Mouse (Mus musculus) hindbrain, embryonic 14.5 days (tissue): Measurements from ENCODE around the gene Sh2d4b. TPM values are rescaled to one million over a fixed set of nuclear protein-coding genes. Genes with fewer than 3 reads are reported as not detected.
A peak's percentile ranks its signal among the peaks of the same experiment; 100 is the strongest.

ENCODE experiments used
- ATAC-seq: fragments of 200-750 bp; cut with Nextera tagmentation; 2 replicates; pipeline ENCODE4 v1.8.0; 2017; ENCODE audit warnings: moderate number of reproducible peaks, mild to moderate bottlenecking, moderate TSS enrichment, moderate library complexity; ENCODE audit not compliant: low FRiP score
- DNase-seq: peaks from one replicate; pipeline ENCODE4 v3.0.0-alpha.2; 2015; ENCODE audit warnings: low spot score
- H3K27ac ChIP-seq: fragments of 300-500 bp; sonication (generic); 2 replicates; pipeline ENCODE4 v1.5.1; 2014; ENCODE audit warnings: mild to moderate bottlenecking, moderate library complexity
- H3K27me3 ChIP-seq: fragments of 300-500 bp; sonication (generic); 2 replicates; pipeline ENCODE4 v1.6.1; 2014; ENCODE audit warnings: mild to moderate bottlenecking, low read length, mixed read lengths; ENCODE audit not compliant: control insufficient read depth, insufficient read depth
- H3K36me3 ChIP-seq: fragments of 300-500 bp; sonication (generic); replicated peaks from 2 replicates; pipeline ENCODE4 v1.6.1; 2014; ENCODE audit not compliant: control insufficient read depth, insufficient read depth
- H3K4me1 ChIP-seq: fragments of 300-500 bp; sonication (generic); replicated peaks from 2 replicates; pipeline ENCODE4 v1.6.1; 2014; ENCODE audit warnings: antibody characterized with exemption, low read length, mixed read lengths; ENCODE audit not compliant: control insufficient read depth, insufficient read depth
- H3K4me2 ChIP-seq: fragments of 300-500 bp; sonication (generic); replicated peaks from 2 replicates; pipeline ENCODE4 v1.6.1; 2014; ENCODE audit warnings: mild to moderate bottlenecking, moderate library complexity
- H3K4me3 ChIP-seq: fragments of 300-500 bp; sonication (generic); replicated peaks from 2 replicates; pipeline ENCODE4 v1.5.1; 2014; ENCODE audit warnings: mild to moderate bottlenecking, low read length
- H3K9ac ChIP-seq: fragments of 300-500 bp; sonication (generic); 2 replicates; pipeline ENCODE4 v1.6.1; 2014
- H3K9me3 ChIP-seq: fragments of 300-500 bp; sonication (generic); 2 replicates; pipeline ENCODE4 v1.6.1; 2016; ENCODE audit warnings: low read length; ENCODE audit not compliant: control insufficient read depth
- WGBS: fragments of 180-500 bp; shearing (Covaris S2); extraction: QIAGEN DNeasy Blood & Tissue Kit; methylation state at CpG from one replicate; pipeline ENCODE4 v1.1.7; 2014; 5-methylcytosine and 5-hydroxymethylcytosine counted together
- polyA plus RNA-seq: library from polyadenylated mRNA; unstranded; fragments of >200 nt; fragmentation: Nextera tagmentation; extraction: Ambion mirVana; gene quantifications from 2 replicates; pipeline ENCODE4 v1.2.1, GENCODE M21; 2014

Gene Sh2d4b
- polyA plus RNA-seq, 1 experiment from 2014 or later, result 1.7 TPM

- H3K4me3 ChIP-seq, result no peak overlapping the region
- WGBS, result 82% methylated on average over 8 of the region's 8 CpGs
- DNase-seq (no peak), ATAC-seq (no peak)
- H3K4me2 ChIP-seq, result no peak overlapping the region
- H3K27me3 ChIP-seq, result no peaks in the 10 kb centered on the region
- H3K27ac ChIP-seq, result no peak overlapping the region
- no peaks in the 10 kb centered on the region for H3K4me1 ChIP-seq
- no peaks in the 10 kb centered on the region for H3K36me3 ChIP-seq
- no peaks in the 10 kb centered on the region for H3K9me3 ChIP-seq
- no peak overlapping the region for H3K9ac ChIP-seq
These were observed 2.6 kb upstream of the Sh2d4b start for GRCm38 (mm10) chr14:40895681-40896080.

DNA sequence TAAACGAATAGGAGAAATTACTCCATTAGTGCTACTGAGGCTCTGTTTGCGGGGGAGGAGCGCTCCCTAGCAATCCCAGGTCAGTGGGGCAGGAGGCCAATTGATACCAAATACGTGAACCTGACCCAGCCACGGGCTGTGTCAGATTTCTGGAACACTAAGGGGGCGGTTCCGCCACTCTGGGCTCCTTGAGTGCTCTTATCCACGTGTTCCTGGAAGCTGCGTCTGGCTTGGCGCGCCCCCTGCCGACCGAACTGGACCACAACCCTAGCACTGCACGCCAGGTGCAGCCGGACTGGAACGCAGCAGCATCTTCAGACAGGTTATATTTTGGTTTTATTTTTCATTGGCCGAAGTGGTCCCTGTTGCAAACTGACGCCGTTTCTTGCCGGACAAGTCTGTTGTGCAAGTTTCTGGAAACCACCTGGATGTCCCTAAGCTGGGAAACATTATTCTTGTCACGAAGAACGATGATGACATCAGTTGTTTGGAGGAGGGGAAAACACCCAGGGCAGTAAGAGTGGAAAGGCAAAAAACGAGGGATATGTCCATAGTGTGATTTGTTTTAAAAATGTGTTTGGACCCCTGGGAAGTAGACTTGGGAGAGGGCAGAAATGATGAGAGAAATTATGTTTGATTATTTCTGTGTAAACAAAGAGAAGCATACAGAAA lies 1.6 kb upstream of the Sh2d4b start:
- ATAC-seq, result peak; percentile 92

GRCm38 (mm10) chr14:40893884-40894283 lies 818 bp upstream of the Sh2d4b start:
- Histone ChIP-seq H3K4me2 (no peak overlapping the region), H3K9ac (no peak overlapping the region), H3K27me3 (no peaks in the 10 kb centered on the region), H3K36me3 (no peaks in the 10 kb centered on the region), H3K4me3 (no peak overlapping the region), H3K9me3 (no peaks in the 10 kb centered on the region), H3K27ac (no peak overlapping the region), H3K4me1 (no peaks in the 10 kb centered on the region)
- ATAC-seq, result peak; percentile 9; the same call in 1 of the 2 replicates
- WGBS, result 77% methylated on average over 8 of the region's 8 CpGs
- no peak for DNase-seq

More for the DNA sequence above, 1.6 kb upstream of the Sh2d4b start:
- H3K27me3 ChIP-seq, result no peaks in the 10 kb centered on the region
- no peak overlapping the region for H3K27ac ChIP-seq
- no peaks in the 10 kb centered on the region for H3K9me3 ChIP-seq
- 15% methylated on average over 23 of the region's 23 CpGs for WGBS
- 0 out of 2 replicates have a peak overlapping the region, but pooled peaks have one; percentile 5 for H3K9ac ChIP-seq
- H3K4me3 ChIP-seq, result peak overlapping the region; percentile 16; the same call in 1 of the 2 replicates
- DNase-seq, result peak; percentile 83
- no peaks in the 10 kb centered on the region for H3K4me1 ChIP-seq
- H3K36me3 ChIP-seq, result no peaks in the 10 kb centered on the region
- H3K4me2 ChIP-seq, result peak overlapping the region; percentile 48

- no peak for DNase-seq
- Histone ChIP-seq H3K9me3 (no peaks in the 10 kb centered on the region), H3K36me3 (no peaks in the 10 kb centered on the region), H3K4me3 (no peak overlapping the region), H3K9ac (no peak overlapping the region), H3K4me1 (no peaks in the 10 kb centered on the region), H3K27ac (no peak overlapping the region), H3K27me3 (no peaks in the 10 kb centered on the region), H3K4me2 (no peak overlapping the region)
- no peak for ATAC-seq
- 90% methylated on average over 7 of the region's 7 CpGs for WGBS
These were observed 690 bp downstream of the Sh2d4b start for GRCm38 (mm10) chr14:40892326-40892825.

DNA sequence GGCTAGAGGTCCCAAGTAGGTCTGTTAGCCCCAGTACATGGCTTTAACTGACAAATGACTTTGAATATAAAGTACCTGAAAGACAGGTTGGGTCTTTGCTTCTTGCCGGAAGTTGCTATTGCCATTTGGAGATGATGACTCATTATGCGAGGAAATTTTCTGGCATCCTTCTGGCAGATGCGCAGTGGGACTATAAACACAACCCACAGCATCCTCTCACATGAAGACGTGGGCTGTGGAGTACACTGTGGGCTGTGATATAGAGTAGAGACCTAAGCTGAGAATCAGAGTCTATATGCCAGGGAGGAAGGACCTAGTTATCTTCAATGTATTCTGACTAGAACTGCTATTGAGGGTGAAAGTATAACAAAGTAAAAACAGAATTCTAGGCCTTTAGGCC lies 1.6 kb downstream of the Sh2d4b start:
- DNase-seq, result no peak
- Histone ChIP-seq H3K4me2 (no peak overlapping the region), H3K36me3 (no peaks in the 10 kb centered on the region), H3K27ac (no peak overlapping the region), H3K9ac (no peak overlapping the region), H3K4me3 (no peak overlapping the region), H3K27me3 (no peaks in the 10 kb centered on the region), H3K9me3 (no peaks in the 10 kb centered on the region), H3K4me1 (no peaks in the 10 kb centered on the region)
- no peak for ATAC-seq
- 92% methylated on average over 4 of the region's 4 CpGs for WGBS

DNA sequence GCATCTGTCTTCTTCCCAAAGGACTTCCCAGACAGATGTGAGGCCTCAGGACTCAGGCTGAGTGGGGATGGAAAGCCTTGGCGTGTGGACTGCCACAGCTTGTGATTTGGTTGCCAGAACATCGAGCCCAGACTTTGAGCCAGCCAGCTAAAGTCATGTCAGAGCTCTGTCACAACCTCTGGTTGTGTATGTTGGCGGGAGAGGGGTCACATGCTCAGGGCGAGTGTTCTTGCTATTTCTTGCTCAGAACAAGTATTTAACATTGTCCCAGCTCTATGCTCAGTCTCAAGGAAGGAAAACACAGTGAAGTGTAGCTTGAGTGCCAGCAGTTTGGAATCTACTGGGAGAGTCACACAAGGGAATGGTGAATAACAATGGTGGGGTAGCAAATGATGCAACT lies 3.4 kb downstream of the Sh2d4b start:
- Histone ChIP-seq H3K4me3 (no peak overlapping the region), H3K9ac (no peak overlapping the region), H3K4me2 (no peak overlapping the region), H3K27me3 (no peaks in the 10 kb centered on the region), H3K27ac (no peak overlapping the region), H3K9me3 (no peaks in the 10 kb centered on the region), H3K36me3 (no peaks in the 10 kb centered on the region), H3K4me1 (no peaks in the 10 kb centered on the region)
- WGBS, result 81% methylated on average over 4 of the region's 4 CpGs
- ATAC-seq (no peak), DNase-seq (no peak)

- H3K4me1 ChIP-seq, result no peaks in the 10 kb centered on the region
- H3K36me3 ChIP-seq, result no peaks in the 10 kb centered on the region
- ATAC-seq, result no peak
- no peak overlapping the region for H3K27ac ChIP-seq
- no peaks in the 10 kb centered on the region for H3K27me3 ChIP-seq
- H3K9me3 ChIP-seq, result no peaks in the 10 kb centered on the region
- no peak overlapping the region for H3K9ac ChIP-seq
- H3K4me2 ChIP-seq, result no peak overlapping the region
- no peak for DNase-seq
- 89% methylated on average over 2 of the region's 2 CpGs for WGBS
- H3K4me3 ChIP-seq, result no peak overlapping the region
These were observed 3.9 kb downstream of the Sh2d4b start for GRCm38 (mm10) chr14:40889181-40889580.

DNA sequence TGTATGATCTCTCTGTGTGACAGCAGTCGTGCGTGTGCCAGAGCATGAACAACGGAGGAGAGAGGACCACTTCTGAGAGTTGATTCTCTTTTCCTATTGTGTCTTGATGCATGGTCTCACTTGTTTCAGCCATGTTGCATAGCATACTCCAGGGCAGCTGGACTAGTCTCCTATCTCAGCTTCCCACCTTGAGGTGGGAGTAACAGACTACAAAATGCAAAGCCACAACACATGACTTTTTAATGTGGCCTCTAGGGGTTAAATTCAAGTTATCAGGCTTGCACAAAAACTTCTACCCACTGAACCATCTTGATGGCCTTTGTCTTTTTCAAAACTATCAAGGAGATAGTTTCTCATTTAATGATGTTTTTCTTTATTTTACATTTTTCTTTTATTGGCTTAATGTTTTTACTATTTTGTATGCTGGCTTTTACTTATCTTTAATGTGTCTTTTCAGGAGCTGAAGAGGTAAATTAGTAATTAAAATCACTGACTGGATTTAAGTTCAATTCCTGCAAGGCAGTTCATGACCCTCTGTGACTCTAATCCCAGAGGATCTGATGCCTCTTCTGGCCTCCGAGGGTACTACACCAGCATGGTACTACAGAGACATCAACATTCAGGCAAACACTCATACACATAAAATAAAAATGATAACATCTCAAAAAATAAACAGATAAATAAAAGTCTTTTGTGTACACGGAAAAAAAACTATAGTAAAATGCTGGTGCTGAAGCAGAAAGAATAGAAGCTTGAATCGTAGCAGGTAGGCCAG lies 6.5 kb downstream of the Sh2d4b start:
- Histone ChIP-seq H3K4me3 (no peak overlapping the region), H3K9me3 (no peaks in the 10 kb centered on the region), H3K4me1 (no peaks in the 10 kb centered on the region), H3K27me3 (no peaks in the 10 kb centered on the region), H3K4me2 (no peak overlapping the region), H3K36me3 (no peaks in the 10 kb centered on the region), H3K9ac (no peak overlapping the region), H3K27ac (no peak overlapping the region)
- ATAC-seq, result no peak
- WGBS, result 81% methylated on average over 6 of the region's 6 CpGs
- DNase-seq, result no peak

GRCm38 (mm10) chr14:40885752-40886151 lies 7.3 kb downstream of the Sh2d4b start:
- Histone ChIP-seq H3K9ac (no peak overlapping the region), H3K36me3 (no peaks in the 10 kb centered on the region), H3K27ac (no peak overlapping the region), H3K4me2 (no peak overlapping the region), H3K9me3 (no peaks in the 10 kb centered on the region), H3K4me1 (no peaks in the 10 kb centered on the region), H3K27me3 (no peaks in the 10 kb centered on the region), H3K4me3 (no peak overlapping the region)
- 70% methylated on average over 1 of the region's 1 CpGs for WGBS
- DNase-seq (no peak), ATAC-seq (no peak)
